Mouse (Mus musculus) layer of hippocampus, adult 11-12 months (tissue): ENCODE measurements around the gene Prkce.

Experiments used
- DNase-seq: peaks from one replicate; pipeline ENCODE4 v3.0.0; 2022; ENCODE audit warnings: low spot score

The Prkce gene

GRCm38 (mm10) chr17:86573596-86574248 is 406.1 kb downstream of the Prkce start:
- no peak for DNase-seq

- DNase-seq = no peak
These were observed 413.1 kb downstream of the Prkce start for GRCm38 (mm10) chr17:86580724-86581123.

- no peak for DNase-seq
These were observed 414.8 kb downstream of the Prkce start for GRCm38 (mm10) chr17:86582341-86582740.

GRCm38 (mm10) chr17:86586441-86586840 is 418.9 kb downstream of the Prkce start:
- DNase-seq = no peak

- DNase-seq = no peak
These were observed 421.3 kb downstream of the Prkce start for GRCm38 (mm10) chr17:86588704-86589449.

- no peak for DNase-seq
These were observed 422.1 kb downstream of the Prkce start for GRCm38 (mm10) chr17:86589681-86590080.

GRCm38 (mm10) chr17:86591241-86591640 is 423.7 kb downstream of the Prkce start:
- DNase-seq = no peak

- DNase-seq = no peak
These were observed 425.5 kb downstream of the Prkce start for GRCm38 (mm10) chr17:86592991-86593586.

- DNase-seq = no peak
These were observed 427.9 kb downstream of the Prkce start for GRCm38 (mm10) chr17:86595526-86595925.

GRCm38 (mm10) chr17:86601116-86601515 is 433.5 kb downstream of the Prkce start:
- no peak for DNase-seq

GRCm38 (mm10) chr17:86601901-86602300 is 434.3 kb downstream of the Prkce start:
- no peak for DNase-seq

GRCm38 (mm10) chr17:86603848-86604444 is 436.4 kb downstream of the Prkce start:
- DNase-seq = no peak

- no peak for DNase-seq
These were observed 440.4 kb downstream of the Prkce start for GRCm38 (mm10) chr17:86607981-86608380.

- no peak for DNase-seq
These were observed 442.8 kb downstream of the Prkce start for GRCm38 (mm10) chr17:86610271-86610969.

- no peak for DNase-seq
These were observed 444.2 kb downstream of the Prkce start for GRCm38 (mm10) chr17:86611772-86612171.

- DNase-seq = no peak
These were observed 448.2 kb downstream of the Prkce start for GRCm38 (mm10) chr17:86615592-86616291.

- DNase-seq = no peak
These were observed 450.1 kb downstream of the Prkce start for GRCm38 (mm10) chr17:86617570-86618237.

- DNase-seq = no peak
These were observed 450.9 kb downstream of the Prkce start for GRCm38 (mm10) chr17:86618431-86618861.

- DNase-seq = no peak
These were observed 455.3 kb downstream of the Prkce start for GRCm38 (mm10) chr17:86622862-86623261.

- DNase-seq = no peak
These were observed 458.9 kb downstream of the Prkce start for GRCm38 (mm10) chr17:86626523-86626922.

- DNase-seq = no peak
These were observed 465.5 kb downstream of the Prkce start for GRCm38 (mm10) chr17:86633131-86633530.
